Mouse (Mus musculus): Measurements from ENCODE around the gene Gm20532.

Gene Gm20532

GRCm38 (mm10) chr2:26643942-26644341 is 57.5 kb downstream of the Gm20532 start:
- DNase-seq (ENCODE audit: extremely low spot score, low spot score) = peak; percentile 61

- DNase-seq (ENCODE audit: extremely low spot score, low spot score) = peak; percentile 87
Observed at GRCm38 (mm10) chr2:26646643-26647293, 60.3 kb downstream of the Gm20532 start.

DNA sequence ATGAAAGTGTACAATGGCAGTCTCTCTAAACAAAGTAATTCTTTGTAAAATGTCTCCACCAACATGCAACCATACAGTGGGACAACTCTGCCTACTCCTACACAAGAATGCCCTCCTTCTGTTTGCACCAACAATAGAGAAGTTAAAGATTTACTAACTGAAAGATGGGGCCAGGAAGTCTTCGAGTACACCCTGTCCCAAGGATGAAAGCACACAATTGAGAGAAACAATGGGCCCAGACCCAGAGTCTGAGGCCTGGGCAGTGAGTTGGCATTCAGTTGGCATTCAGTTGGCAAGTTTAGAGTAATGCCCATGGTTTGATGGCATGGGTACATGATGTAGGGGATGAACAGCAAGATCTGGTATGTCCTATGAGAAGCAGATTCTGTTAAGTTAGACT is 68.2 kb downstream of the Gm20532 start:
- DNase-seq (ENCODE audit: extremely low spot score, low spot score) = no peak

DNA sequence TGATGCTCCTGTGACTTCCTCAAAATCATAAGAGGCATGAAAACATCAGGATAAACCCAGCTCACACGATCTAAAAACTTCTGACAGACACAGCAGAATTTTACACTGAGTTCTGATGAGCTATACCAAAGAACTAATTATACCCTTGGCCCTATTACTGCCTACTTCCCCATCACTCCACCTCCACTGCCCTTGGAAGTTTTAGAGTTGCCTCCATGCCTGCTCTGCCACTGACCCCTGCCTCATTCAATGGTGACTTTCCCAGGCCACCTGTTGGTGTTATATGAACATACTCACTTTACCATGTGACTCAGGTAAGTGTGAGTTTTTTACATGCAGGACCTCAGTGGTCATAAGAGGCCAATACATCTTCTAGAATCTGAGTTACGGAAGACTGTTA is 71.0 kb downstream of the Gm20532 start:
- DNase-seq (ENCODE audit: extremely low spot score, low spot score) = no peak

- DNase-seq (ENCODE audit: extremely low spot score, low spot score) = peak; percentile 20
Observed at GRCm38 (mm10) chr2:26661143-26661752, 74.8 kb downstream of the Gm20532 start.

DNA sequence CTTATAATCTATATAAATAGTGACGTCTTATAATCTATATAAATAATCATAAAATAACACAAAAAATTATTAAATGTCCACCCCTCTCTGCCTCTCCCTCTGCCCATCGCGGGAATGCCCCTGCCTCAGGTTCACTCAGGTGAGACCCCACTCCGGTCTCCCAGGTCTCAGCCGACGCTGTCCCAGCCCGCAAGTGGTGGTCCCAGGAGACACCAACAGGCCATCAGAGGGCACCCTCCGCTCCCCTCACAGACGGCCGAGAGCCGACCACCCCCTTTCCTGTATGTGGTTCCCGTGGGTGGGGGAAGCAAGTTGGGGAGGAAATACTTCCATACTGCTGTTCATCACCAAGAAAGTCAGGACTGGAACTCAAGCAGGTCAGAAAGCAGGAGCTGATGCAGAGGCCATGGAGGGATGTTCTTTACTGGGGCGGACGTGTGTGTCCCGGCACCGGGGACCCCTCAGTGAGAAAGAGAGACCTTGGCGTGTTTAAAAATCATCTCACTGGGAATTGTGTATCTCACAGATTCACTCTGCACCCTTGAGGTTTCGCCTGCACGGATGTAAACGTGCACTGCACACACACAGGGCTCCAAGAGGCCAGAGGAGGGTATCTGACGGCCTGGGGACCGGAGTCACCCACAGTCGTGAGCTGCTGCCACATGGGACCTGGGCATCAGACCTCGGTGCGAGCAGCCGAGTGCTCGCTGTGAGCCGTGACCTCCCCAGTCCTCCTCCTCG is 75.5 kb downstream of the Gm20532 start:
- DNase-seq (ENCODE audit: extremely low spot score, low spot score) = no peak

- DNase-seq (ENCODE audit: extremely low spot score, low spot score) = no peak
Observed at GRCm38 (mm10) chr2:26662509-26662882, 76.1 kb downstream of the Gm20532 start.

GRCm38 (mm10) chr2:26663112-26663511 is 76.7 kb downstream of the Gm20532 start:
- DNase-seq (ENCODE audit: extremely low spot score, low spot score) = no peak

DNA sequence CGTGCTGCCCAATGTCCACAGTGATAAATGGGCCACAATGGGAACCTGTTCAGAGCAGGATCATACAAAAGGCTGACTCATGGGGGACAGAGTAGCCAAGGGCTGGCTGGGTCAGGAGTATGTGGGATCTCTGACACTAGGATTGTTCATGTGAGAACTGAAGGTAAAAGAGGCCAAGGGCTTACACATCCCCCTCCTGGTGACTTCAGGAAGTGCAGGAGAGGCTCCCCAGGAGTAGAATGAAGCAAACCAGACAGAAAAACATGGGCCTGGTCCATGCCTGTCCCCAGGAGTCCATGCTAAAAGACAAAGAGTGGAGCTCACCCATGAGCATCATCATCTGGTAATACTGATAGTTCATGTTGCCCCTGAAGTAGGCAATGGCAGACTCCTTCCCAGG is 77.1 kb downstream of the Gm20532 start:
- DNase-seq (ENCODE audit: extremely low spot score, low spot score) = peak; percentile 44

DNA sequence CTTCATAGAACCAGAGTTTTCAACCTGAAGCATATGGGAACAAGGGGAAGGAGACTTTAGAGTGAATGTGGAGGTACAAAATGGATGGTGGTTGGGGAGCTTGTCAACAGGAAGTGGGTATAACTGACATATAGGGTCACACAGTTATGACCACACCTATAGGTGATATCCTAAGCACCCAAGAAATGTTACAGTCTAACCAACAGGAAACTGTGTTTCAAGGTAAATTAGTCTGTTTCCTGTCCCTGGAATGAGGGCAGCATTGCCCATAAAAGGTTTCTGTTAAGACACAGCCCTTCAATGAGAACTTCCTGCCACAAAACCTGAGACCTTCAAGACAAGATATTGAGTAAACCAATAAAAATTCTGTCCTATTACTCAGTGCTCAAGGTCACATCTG is 82.3 kb downstream of the Gm20532 start:
- DNase-seq (ENCODE audit: extremely low spot score, low spot score) = no peak

DNA sequence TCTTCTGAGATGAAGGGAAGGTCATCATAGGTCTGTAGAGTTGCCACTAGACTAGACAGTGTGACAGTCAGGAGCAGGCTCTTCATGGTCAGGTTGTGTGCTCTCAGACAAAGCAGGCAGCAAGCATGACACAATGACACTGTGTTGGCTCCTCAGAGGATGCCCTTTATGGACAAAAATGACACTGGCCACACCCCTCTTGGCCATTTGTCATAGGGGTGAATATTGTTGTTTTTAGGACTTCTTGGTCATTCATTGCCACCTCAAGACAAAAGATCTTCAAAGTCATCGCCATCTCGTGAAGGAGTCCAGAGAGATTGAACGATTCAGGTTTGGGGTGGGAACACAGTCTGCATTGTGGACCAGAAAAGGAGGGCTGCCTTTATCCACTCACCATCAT is 84.7 kb downstream of the Gm20532 start, which contains the start of gene Lcn4:
Gene Lcn4, minus strand, starts transcription at position 101 of the 400 bp plus-strand sequence.
- DNase-seq (ENCODE audit: extremely low spot score, low spot score) = no peak
